Mouse (Mus musculus) CD4-positive, CD25-positive, alpha-beta regulatory T cell, adult 2 months (primary cell): ENCODE results near the gene Styxl1.
A peak's percentile ranks its signal among the peaks of the same experiment; 100 is the strongest.

Experiments used
- DNase-seq: peaks from one replicate; pipeline ENCODE4 v3.0.0-alpha.2; 2012; ENCODE audit warnings: low read depth, low spot score

Styxl1 gene

GRCm38 (mm10) chr5:135764971-135765370, 13.2 kb downstream of the Styxl1 start:
- DNase-seq: no peak

DNA sequence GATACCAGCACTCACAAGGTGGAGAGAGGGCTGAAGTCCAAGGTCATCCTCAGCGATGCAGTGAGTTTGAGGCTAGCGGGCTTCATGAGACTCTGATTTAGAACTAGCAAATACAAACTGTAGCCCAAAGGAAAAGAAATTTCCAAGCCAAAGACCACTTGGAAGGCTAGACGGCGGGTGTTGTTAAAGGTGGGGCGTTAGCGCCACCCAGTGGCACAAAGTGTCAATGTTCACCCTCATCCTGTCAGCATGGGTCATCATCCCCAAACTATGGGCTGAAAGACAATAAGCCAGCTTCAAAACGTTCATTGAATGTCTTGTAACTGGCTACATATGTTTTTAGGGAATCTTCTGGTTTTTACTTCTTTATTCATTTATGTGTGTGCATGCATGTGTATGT, 14.7 kb downstream of the Styxl1 start:
- peak; percentile 85 for DNase-seq

DNA sequence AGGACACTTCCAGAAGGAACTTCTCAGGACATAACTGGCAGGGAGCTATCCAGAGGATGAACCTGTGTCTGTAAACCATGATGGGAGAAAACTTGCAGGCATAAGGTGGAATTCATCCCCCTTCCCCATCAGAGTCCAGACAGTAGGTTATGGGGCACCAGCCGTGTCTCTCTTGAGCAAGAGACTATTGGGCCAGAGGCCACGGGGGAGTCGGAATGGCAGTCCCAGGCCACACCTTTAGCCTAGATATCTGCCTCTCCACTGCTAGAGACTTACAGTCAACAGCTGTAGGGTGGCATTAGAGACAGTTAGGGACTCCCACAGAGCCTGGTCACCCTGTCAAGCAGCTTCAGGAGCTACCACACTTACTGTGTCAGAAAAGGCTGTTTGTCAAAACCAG, 16.3 kb downstream of the Styxl1 start:
- no peak for DNase-seq

DNA sequence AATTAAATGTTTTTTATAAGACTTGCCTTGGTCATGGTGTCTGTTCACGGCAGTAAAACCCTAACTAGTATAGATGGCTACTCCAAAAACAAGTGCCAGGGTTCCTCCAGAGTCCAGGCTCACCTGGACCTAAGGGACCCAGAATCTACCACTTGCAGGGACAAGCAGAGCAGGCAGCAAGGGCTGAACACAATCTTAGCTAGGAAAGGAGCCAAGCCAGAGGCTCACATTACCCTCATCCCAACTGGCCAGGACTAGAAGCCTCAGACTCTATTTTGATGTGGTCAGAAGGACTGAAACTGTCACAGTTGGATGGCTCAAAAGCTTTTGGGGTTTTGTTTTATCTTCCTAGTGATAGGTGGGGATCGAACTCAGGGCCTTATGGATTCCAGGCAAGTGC, 26.6 kb downstream of the Styxl1 start:
- DNase-seq: no peak

GRCm38 (mm10) chr5:135751041-135751440, 27.1 kb downstream of the Styxl1 start:
- no peak for DNase-seq

GRCm38 (mm10) chr5:135744742-135745141, 33.4 kb downstream of the Styxl1 start:
- DNase-seq: no peak

DNA sequence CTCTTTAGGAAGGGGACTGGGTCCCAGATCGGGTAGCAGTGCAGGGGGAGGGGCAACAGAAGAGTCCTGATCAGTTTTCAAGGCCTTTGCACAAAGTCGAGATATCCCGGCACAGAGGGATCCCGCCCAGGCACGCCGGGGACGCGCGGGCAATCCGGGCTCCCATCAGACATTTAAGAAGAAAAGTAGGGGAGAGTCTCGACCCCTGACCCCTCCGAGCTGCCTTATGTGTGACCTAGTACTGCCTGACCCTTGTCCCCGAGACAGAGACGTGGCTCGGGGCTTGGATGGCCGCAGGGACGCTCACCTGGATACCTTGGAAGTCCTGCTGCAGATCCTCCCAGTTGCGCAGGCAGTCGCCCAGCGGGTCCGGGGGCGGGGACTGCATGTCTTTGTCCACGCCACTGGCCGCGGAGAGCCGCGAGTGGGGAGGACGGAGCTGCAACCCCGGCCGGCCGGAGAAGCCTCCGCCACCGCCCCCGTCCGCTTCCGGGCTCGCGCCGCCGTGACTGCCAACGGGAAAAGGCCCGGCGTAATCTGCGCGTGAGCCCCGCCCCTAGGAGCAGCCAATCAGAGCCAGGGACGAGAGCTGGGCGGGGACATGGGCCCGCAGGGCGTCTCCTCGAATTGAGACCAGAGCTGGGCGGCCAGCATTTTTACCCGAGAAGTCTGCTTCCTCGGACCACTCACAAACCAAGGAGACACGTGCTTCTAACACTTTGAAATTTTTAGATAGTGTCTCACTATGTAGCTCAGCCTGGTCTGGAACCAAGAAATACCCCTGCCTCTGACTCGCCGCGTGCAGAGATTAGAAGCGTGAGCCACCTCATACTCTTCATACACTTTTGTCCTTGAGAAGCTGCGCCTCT, 34.2 kb downstream of the Styxl1 start, which contains the start of gene Tmem120a:
Gene Tmem120a (minus strand): TSS at position 708 of the 869 bp plus-strand sequence.
- peak; percentile 93 for DNase-seq

- peak; percentile 16 for DNase-seq
Observed at GRCm38 (mm10) chr5:135742941-135743740, 35.0 kb downstream of the Styxl1 start.

DNA sequence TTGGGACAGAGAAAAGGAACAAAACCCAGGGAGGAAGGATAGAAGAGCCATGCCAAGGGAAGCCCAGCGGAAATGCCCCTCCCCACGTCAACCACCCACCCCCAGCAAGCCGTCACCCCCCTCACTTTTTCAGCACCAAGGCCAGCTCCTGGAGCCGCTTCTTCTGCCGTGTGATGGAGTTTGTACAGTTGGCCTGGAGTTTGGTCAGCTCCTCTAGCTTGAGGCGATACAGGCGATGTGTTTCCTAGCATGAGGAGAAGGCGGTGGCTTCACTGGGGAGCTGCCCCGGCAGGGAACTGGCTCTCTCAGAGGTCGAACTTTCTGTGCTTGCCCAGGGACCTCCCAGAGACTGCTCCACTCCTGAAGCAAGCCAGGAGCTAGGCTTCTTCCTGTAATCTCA, 36.0 kb downstream of the Styxl1 start:
- peak; percentile 21 for DNase-seq

DNA sequence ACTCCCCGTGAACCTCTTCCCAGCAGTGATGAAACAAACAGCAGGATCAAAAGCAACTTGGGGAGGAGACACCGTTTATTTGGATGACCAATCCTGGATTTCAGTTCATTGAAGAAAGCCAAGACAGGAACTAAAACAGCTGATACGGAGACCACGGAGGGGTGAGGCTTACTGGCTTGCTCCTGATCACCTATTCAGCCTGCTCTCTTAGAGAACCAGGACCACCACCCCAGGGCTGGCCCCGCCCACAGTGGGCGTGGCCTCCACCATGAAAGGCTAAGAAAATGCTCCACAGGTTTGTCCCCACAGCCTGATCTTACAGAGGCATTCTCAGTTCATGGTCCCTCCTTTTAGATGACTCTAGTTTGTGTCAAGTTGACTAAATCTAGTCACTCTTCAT, 39.9 kb downstream of the Styxl1 start:
- no peak for DNase-seq

DNA sequence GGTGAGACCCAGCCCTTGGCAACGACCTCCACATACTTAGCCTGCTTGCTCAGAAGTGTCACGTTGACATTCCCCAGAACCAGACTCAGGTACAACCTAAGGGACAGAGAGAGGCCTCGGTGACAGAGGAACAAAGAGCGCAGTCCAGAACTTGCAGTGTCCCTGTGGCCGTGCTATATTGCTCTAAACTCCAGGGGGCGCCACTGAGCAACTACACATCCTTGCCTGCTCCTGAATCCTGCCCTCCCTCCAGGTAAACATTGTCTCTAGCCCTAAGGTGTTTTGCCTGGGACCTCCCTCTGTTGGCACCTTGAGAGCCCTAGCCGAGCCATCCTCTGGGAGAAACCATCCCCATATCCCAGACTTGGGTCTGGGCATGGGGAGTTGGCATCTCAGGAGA, 41.0 kb downstream of the Styxl1 start:
- DNase-seq: peak; percentile 64

DNA sequence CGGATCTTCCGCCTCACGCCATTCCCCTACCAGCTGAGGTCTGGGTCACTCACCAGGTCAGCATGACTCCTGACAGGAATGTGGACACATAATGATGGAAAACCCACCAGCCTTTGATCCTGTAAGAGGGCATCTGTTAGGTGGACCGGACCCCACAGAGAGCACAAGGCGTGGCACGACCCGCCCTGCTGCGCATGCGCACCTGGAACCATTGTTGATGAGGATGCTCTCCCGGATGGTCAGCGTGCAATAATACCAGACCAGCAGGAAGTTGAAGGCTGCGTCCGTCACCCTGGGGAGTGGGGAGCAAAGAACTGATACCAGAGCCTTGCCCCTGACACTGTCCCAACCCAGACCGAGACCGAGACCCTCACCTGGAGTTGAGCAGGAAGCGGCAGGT, 41.6 kb downstream of the Styxl1 start:
- no peak for DNase-seq

GRCm38 (mm10) chr5:135735741-135736140, 42.4 kb downstream of the Styxl1 start:
- DNase-seq: no peak

DNA sequence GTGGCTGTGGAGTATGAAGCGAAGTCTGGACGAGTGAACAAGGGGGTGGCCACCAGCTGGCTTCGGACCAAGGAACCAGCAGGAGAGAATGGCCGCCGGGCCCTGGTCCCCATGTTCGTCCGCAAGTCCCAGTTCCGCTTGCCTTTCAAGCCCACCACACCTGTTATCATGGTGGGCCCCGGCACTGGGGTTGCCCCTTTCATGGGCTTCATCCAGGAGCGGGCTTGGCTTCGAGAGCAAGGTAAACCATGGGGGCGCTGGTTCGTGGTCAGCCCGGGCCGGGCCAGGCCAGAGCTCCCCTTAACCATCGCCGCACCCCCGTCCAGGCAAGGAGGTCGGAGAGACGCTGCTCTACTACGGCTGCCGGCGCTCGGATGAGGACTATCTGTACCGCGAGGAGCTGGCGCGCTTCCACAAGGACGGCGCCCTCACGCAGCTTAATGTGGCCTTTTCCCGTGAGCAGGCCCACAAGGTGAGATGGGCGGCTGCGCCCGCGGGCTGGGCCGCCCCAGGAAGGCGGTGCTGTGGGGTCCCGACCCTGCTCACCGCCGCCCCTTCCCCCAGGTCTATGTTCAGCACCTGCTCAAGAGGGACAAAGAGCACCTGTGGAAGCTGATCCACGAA, 44.0 kb downstream of the Styxl1 start:
- DNase-seq: no peak

GRCm38 (mm10) chr5:135733071-135733470, 45.1 kb downstream of the Styxl1 start:
- DNase-seq: no peak

DNA sequence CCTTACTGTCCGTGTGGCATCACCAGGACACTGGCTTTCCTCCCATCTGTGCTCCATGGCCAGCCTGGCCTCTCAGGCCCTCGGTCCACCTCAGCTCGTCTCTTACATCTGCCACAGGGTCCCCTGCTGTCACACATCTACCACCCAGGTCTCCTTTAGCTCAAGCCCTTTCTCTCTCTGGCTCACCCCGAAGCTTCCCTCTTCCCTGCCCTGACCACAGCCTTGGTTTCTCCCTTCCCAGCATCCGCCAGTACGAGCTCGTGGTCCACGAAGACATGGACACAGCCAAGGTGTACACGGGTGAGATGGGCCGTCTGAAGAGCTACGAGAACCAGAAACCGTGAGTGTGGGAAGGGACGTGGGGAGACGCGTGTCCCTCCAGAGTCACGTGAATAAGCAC, 46.9 kb downstream of the Styxl1 start:
- DNase-seq: no peak

GRCm38 (mm10) chr5:135730916-135731315, 47.3 kb downstream of the Styxl1 start:
- no peak for DNase-seq

GRCm38 (mm10) chr5:135730278-135730677, 47.9 kb downstream of the Styxl1 start:
- no peak for DNase-seq

DNA sequence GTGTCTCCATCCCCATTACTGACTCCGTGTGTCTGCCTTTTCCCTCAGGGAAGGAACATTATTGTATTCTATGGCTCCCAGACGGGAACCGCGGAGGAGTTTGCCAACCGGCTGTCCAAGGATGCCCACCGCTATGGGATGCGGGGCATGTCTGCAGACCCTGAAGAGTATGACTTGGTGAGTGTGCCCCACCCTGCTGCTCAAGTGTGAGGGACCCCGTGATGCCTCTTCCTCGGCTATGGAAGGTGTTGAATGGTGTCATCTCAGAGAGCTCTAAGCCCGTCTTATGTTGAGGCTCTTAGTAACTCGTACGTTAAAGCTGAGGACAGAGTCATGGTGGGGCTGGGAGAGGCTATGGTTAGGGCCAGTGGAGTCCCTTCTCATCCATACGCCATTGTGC, 48.8 kb downstream of the Styxl1 start:
- DNase-seq: no peak

- no peak for DNase-seq
Observed at GRCm38 (mm10) chr5:135728361-135728760, 49.8 kb downstream of the Styxl1 start.

- DNase-seq: no peak
Observed at GRCm38 (mm10) chr5:135727871-135728270, 50.3 kb downstream of the Styxl1 start.

DNA sequence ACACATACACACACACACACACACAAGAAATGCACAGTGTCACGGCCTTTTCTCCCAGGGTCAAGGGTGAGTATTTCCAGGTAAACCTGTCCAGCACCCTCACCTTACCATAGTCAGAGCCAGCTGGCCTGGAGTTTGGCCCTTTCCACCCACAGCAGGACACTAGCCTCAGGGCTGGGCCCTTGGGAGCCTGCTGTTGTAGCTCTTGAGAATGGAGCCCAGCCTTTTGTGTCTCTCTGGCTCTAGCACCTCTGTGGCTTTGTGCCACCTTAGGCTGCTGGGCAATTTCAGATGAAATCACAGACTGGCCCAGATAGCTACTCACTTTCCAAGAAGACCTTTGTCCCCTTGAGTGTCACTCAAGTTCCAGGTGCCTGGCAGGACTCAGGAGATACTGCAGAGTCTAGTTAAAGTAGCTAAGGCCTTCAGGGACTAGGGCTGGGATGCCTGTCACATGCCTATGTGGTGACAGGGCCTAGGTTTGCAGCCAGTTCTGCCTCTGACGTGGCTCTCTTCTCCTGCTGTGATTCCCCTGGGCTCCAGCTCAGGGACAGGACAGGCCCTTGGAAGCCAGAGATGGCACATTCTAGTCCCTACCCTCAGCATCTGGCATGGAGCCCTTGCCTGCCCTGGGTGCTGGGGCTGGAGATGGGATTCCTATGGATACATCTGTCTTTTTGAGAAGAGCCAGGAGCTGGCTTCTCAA, 51.4 kb downstream of the Styxl1 start:
- DNase-seq: no peak
